Mouse (Mus musculus) midbrain, embryonic 10.5 days (tissue): ENCODE results near the gene Lmbr1. TPM values are rescaled to one million over a fixed set of nuclear protein-coding genes. Genes with fewer than 3 reads are reported as not detected.
A peak's percentile ranks its signal among the peaks of the same experiment; 100 is the strongest.
"Not testable (repeated sequence)": the region's sequence is repeated elsewhere in the genome, so short reads cannot be mapped to it uniquely, and the experiment has no call there.

Source experiments
- DNase-seq: peaks from one replicate; pipeline ENCODE4 v3.0.0-alpha.2; 2017; ENCODE audit warnings: low spot score
- H3K27ac ChIP-seq: fragments of 300-500 bp; sonication (generic); replicated peaks from 2 replicates; pipeline ENCODE4 v1.5.1; 2016; ENCODE audit warnings: mild to moderate bottlenecking
- H3K27me3 ChIP-seq: fragments of 300-500 bp; sonication (generic); 2 replicates; pipeline ENCODE4 v1.6.1; 2016; ENCODE audit warnings: low read depth, mild to moderate bottlenecking; ENCODE audit not compliant: poor library complexity, severe bottlenecking
- H3K36me3 ChIP-seq: fragments of 300-500 bp; sonication (generic); 2 replicates; pipeline ENCODE4 v1.6.1; 2016; ENCODE audit warnings: mild to moderate bottlenecking, moderate library complexity
- H3K4me1 ChIP-seq: fragments of 300-500 bp; sonication (generic); 2 replicates; pipeline ENCODE4 v1.6.1; 2016
- H3K4me3 ChIP-seq: fragments of 300-500 bp; sonication (generic); 2 replicates; pipeline ENCODE4 v1.5.1; 2016; ENCODE audit warnings: mild to moderate bottlenecking, moderate library complexity
- H3K9me3 ChIP-seq: fragments of 300-500 bp; sonication (generic); replicated peaks from 2 replicates; pipeline ENCODE4 v1.6.1; 2016; ENCODE audit warnings: mild to moderate bottlenecking
- WGBS: fragments of 180-500 bp; shearing (Covaris S2); methylation state at CpG from one replicate; pipeline ENCODE4 v1.1.7; 2016; 5-methylcytosine and 5-hydroxymethylcytosine counted together
- polyA plus RNA-seq: library from polyadenylated mRNA; unstranded; fragments of >200 nt; fragmentation: Nextera tagmentation; extraction: Ambion mirVana; gene quantifications from 2 replicates; pipeline ENCODE4 v1.2.1, GENCODE M21; 2016

Lmbr1 gene
- polyA plus RNA-seq = 9.8 and 12.2 TPM in 2 replicates

DNA sequence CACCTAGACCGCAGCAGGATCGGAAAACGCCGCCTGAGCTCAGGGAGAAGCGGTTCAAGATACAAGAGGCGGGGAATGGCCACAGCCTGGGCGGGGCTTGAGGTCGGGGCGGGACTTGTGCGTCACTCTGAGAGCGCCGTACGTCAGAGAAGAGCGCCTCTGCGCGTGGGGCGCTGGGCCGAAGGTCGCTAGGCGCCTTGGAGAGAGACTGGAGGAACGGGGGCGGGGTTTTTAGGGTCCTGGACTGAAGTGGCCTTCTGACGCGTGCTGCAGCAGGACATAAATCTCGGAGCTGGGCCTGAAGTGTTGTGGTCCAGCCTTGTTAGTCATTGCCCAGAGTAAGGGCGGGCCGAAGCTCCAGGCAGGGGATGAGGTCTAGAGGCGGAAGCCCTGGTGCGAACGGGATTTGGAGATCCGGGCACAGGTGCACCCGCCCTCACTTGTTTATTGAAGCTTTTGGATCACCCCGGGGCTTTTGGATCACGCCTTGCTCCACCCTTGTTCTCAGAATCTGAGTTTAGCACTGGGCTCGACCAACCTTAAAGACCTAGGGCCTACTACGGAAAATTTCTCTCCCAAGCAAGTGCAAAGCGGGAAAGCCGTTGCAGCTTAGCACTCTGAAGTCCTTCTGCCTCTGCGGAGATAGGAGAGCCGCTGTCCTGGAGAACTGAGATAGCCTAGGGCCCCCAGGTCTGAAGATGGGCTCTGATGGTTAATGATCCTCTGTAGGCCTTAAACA, at the start of gene Lmbr1:
Gene Lmbr1, minus strand, starts transcription at position 93 of the 739 bp plus-strand sequence.
- no peaks in the 10 kb centered on the region for H3K9me3 ChIP-seq
- under 1% methylated on average over 40 of the region's 40 CpGs for WGBS
- peak; percentile 94 for DNase-seq
- H3K27me3 ChIP-seq = peaks cover 9% of the 10 kb centered on the region
- peak within 1 kb of the TSS; percentile 89 for H3K27ac ChIP-seq
- H3K4me1 ChIP-seq = peaks cover 19% of the 10 kb centered on the region
- no peaks in the 10 kb centered on the region for H3K36me3 ChIP-seq
- peak within 1 kb of the TSS; percentile 91 for H3K4me3 ChIP-seq

DNA sequence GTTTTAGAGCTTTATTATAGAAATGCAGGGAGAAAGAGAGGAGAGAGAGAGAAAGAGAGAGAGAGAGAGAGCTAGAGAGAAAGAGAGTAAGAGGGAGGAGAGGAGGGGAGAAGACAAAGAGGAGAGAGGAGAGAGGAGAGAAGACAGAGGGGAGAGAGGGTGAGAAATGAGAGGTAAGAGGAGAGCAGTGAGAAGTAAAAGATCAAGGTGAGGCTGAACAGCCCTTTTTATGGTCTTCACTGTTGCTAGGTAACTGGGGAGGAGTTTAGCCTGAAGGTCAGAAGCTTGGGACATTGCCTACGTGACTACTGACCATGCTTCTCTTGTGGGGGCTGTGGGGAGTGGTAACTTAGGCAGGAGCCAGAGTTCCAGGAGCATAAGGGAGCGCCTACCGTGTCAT, 45.1 kb upstream of the Lmbr1 start:
- not testable (repeated sequence) for H3K36me3 ChIP-seq, H3K4me3 ChIP-seq, H3K27ac ChIP-seq, H3K9me3 ChIP-seq, DNase-seq, H3K27me3 ChIP-seq, H3K4me1 ChIP-seq
- 70% methylated on average over 3 of the region's 3 CpGs for WGBS

DNA sequence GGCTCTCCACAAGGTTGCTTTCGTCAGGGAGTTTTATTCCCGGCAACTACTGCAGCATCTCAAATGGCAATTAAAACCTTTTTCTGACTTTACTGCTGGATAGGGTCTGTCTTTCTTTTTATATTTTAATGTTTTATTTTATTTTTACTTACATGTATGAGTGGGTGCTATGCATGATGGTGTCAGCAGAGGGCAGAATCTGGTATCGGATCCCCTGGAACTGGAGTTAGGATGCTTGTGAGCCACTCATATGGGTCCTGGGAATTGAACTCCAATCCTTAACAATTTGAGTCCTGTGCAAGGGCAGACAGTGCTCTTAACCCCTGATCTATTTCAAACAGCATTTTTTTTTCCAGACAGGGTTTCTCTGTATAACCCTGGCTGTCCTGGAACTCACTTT, 34.9 kb upstream of the Lmbr1 start:
- Histone ChIP-seq H3K4me1 (no peaks in the 10 kb centered on the region), H3K4me3 (no peak overlapping the region), H3K27ac (no peak overlapping the region), H3K9me3 (no peaks in the 10 kb centered on the region; the same call in 1 of the 2 replicates), H3K36me3 (no peaks in the 10 kb centered on the region), H3K27me3 (no peaks in the 10 kb centered on the region)
- WGBS = 83% methylated on average over 3 of the region's 3 CpGs
- no peak for DNase-seq

DNA sequence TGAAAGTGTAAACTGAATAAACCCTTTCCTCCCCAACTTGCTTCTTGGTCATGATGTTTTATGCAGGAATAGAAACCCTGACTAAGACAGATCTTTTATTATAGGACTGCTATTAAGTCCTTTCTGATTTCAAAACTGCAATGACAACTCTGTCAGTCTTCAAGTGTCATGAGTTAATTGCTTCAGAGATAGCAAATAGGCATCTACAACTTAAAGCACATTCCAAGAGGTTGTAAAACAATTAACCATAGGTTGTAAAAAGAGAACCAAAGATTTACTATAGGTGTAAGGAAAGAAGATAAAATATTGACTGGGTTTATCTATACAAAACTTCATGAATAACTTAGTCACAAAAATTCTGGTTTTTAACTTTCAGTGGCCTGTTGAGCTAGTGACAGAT, 32.7 kb upstream of the Lmbr1 start:
- Histone ChIP-seq H3K27ac (no peak overlapping the region), H3K4me3 (no peak overlapping the region), H3K36me3 (no peaks in the 10 kb centered on the region), H3K27me3 (no peaks in the 10 kb centered on the region), H3K9me3 (no peaks in the 10 kb centered on the region), H3K4me1 (no peaks in the 10 kb centered on the region)
- no peak for DNase-seq

DNA sequence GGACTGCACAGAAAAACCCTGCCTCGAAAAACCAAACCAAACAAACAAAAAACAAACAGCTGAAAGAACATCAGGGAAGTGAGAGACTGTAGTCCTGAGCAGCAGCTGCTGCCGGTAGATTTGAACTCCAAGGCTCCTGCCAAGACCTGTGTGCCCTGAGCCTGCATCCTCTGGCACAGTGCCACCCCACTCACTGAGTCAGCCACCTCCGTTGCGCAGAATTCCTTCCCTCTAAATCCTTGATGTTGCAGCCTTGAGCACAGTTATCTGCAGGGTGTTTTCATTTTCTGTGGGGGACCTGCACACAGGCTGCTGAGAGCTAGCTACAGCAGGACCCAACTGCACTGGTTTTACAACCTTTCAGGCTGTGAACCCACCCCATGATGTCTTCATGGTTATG, 20.2 kb upstream of the Lmbr1 start:
- Histone ChIP-seq H3K27ac (no peak overlapping the region), H3K27me3 (no peaks in the 10 kb centered on the region), H3K36me3 (no peaks in the 10 kb centered on the region), H3K4me3 (no peak overlapping the region), H3K4me1 (no peaks in the 10 kb centered on the region), H3K9me3 (0 out of 2 replicates have a peak, but pooled peaks cover 4% of the 10 kb centered on the region)
- WGBS = 75% methylated on average over 4 of the region's 4 CpGs
- no peak for DNase-seq

DNA sequence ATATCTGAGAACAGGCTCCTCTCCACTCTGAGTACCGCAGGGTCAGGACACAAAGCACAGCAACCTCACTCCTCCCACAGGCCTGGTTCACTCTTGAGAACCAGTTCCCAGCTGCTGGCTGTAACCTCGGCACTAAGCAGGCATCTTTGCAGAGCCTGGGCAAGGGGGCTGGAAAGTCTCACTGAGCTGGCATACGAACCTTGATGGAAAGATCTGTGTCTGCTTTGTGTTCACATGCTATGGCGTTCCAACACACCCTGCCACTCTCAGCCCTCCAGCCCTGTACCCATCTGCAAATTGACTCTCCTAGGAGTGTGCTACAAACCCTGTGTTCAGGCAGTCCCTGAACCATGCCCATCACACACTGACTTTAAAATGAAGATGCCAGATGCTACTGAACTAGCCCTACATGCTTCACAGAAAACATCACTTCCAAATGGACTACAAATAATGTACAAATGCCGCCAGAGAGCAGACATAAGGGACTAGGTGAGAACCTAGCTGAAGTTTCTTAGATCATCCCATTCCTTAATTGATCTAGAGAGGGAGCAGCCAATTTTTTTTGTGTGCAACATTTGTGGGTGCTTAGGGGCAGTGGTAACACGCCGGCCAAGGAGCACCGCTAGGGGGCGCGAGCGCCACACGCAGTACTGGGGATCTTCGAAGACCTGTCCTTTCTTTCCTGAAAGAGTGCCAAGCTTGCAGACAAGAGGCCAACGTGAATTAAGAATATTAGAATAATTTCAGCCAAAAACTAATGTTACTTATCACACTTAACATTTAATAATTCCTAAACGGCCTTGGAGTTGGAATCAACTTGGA, 11.0 kb upstream of the Lmbr1 start:
- DNase-seq = peak; percentile 73
- no peaks in the 10 kb centered on the region for H3K4me1 ChIP-seq
- H3K27me3 ChIP-seq = peaks cover 11% of the 10 kb centered on the region; the same call in 1 of the 2 replicates
- no peak overlapping the region for H3K4me3 ChIP-seq
- no peak overlapping the region for H3K27ac ChIP-seq
- WGBS = 22% methylated on average over 15 of the region's 15 CpGs
- H3K36me3 ChIP-seq = no peaks in the 10 kb centered on the region
- H3K9me3 ChIP-seq = no peaks in the 10 kb centered on the region

DNA sequence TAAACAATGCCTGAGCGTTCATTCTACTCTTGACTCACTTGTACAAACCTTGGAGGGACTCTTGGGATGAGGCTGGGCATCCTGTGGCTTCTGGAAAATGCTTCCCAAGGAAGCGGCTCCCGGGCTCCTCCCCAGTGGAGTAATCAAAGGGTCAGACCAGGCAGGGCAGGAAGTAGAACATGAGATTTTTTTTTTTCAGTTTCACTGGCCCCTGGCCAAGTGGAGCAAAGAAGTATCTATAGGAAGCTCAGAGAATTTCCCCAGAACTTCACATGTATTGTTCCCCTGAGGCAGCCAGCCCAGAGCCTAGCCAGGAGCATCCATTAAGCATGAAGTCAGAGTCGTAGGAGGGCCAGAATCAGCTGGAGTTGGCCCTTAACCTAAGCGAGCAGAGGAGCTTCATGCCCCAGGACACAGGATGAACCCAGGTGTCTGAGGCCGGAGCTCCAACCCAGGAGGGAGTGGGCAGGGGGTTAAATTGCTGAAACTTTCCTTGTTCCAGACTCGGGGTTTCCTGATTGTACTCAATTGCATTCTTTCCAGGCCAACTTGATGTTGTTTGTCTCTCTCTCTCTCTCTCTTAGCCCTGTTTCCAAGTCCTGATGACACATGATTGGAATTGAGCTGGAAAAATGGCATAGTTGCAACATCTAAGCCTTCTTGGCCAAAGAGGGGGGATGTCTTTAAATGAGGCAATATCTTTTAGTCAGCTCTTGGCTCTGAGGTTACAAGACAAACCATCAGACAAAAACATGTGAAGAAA, 10.2 kb upstream of the Lmbr1 start:
- Histone ChIP-seq H3K4me1 (no peaks in the 10 kb centered on the region), H3K4me3 (no peak overlapping the region), H3K9me3 (no peaks in the 10 kb centered on the region), H3K27me3 (peaks cover 11% of the 10 kb centered on the region; the same call in 1 of the 2 replicates), H3K27ac (no peak overlapping the region), H3K36me3 (no peaks in the 10 kb centered on the region)
- no peak for DNase-seq
- 68% methylated on average over 7 of the region's 7 CpGs for WGBS

DNA sequence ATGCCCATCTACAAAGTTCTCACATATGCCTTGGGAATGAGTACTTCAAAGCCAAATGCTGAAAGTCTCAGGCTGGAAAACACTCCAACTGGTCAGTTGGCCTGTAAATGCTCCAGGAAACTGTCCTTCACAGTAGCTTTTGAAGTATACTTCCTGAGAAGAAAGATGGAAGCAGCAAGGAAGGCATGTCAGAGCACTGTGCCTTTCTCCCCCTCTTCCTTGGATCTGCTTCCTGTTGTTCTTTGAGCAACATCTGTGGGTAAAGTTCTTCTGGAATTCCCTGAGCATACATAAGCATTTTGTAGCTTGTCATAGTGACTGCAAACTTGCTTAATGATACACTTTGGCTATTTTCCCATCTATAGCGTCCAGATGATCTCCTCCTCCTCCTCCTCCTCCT, 9.4 kb upstream of the Lmbr1 start:
- Histone ChIP-seq H3K4me3 (no peak overlapping the region), H3K27ac (no peak overlapping the region), H3K27me3 (peaks cover 11% of the 10 kb centered on the region; the same call in 1 of the 2 replicates), H3K36me3 (no peaks in the 10 kb centered on the region), H3K4me1 (no peaks in the 10 kb centered on the region), H3K9me3 (no peaks in the 10 kb centered on the region)
- no peak for DNase-seq
- 79% methylated on average over 1 of the region's 1 CpGs for WGBS

DNA sequence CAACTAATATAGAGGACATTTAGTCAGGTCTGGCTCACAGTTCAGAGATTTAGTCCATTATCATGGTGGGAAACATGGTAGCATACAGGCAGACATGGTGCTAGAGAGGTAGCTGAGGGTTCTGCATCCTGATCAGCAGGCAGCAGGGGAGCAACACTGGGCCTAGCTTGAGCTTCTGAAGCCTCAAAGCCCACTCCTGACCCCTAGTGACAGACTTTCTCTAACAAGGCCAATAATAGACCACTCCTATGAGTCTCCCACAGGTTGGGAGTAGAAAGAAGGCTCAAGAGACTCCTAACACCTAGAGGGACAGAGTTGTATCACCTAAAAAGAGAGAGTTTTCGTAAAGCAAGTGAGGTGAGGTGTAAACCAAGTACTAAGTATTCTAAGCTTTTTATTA, 4.6 kb upstream of the Lmbr1 start:
- Histone ChIP-seq H3K27me3 (no peaks in the 10 kb centered on the region; the same call in 1 of the 2 replicates), H3K9me3 (no peaks in the 10 kb centered on the region), H3K27ac (no peak overlapping the region), H3K36me3 (no peaks in the 10 kb centered on the region), H3K4me3 (no peak overlapping the region), H3K4me1 (peaks cover 11% of the 10 kb centered on the region)
- DNase-seq = no peak
- WGBS = 71% methylated on average over 1 of the region's 1 CpGs

DNA sequence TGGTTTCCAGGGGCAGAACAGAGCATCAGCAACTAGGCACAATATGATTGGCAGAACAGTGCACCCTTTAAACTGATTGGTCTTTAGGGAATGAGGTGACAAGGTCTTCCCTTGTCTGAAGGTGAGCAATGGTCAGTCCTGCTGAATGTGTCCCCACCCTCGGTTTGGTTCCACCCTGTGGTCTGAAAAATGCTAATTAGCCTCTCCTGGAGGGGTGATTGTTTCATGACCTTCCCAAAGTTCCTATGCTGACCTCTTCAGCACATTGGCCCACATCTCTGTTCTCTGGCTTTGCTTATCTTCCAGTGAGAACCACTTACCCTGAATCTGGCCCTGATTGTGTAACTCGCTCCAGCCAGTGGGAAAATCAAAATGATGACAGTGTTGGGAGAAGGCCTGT, 1.9 kb upstream of the Lmbr1 start:
- Histone ChIP-seq H3K36me3 (no peaks in the 10 kb centered on the region), H3K4me1 (peaks cover 19% of the 10 kb centered on the region), H3K27me3 (peaks cover 9% of the 10 kb centered on the region), H3K9me3 (no peaks in the 10 kb centered on the region), H3K27ac (no peak overlapping the region), H3K4me3 (no peak overlapping the region)
- no peak for DNase-seq
- WGBS = 63% methylated on average over 2 of the region's 2 CpGs

DNA sequence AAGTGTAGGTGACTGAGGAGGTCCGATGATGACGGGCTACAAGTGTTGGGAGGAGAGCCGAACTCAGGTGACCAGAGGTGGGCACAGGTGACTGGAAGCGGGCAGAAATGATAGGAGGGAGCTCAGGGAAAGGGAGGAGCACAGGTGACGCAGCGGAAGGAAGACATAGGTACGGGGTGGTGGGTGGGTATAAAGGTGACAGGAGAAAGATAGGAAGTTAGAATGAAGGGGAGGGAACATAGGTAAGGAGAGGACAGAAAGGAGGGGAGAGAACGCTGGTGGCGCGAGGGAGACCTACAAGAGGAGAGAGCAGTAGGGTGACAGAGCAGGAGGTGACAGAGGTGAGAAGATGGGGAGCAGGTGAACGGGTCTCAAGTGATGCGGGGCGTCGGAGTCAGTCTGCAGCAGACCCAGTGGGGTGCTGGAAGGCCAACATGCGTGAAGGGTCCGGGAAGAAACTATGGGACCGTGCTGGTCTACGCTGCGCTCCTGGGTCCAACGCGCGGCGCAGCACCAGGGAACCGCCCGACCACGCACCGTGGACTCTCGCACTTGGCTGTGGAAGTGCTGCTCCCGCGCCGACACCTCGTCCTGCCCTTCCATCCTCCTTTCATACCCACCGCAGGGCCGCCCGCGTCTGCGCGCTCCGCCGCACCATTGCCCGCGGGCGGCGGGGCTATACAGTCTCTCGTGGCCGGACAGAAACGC, 446 bp downstream of the Lmbr1 start:
- 2% methylated on average over 46 of the region's 47 CpGs for WGBS
- Histone ChIP-seq H3K27me3 (peaks cover 9% of the 10 kb centered on the region), H3K9me3 (no peaks in the 10 kb centered on the region), H3K27ac (peak overlapping the region; percentile 89), H3K4me1 (peaks cover 19% of the 10 kb centered on the region), H3K4me3 (peak overlapping the region; percentile 91), H3K36me3 (no peaks in the 10 kb centered on the region)
- no peak for DNase-seq

DNA sequence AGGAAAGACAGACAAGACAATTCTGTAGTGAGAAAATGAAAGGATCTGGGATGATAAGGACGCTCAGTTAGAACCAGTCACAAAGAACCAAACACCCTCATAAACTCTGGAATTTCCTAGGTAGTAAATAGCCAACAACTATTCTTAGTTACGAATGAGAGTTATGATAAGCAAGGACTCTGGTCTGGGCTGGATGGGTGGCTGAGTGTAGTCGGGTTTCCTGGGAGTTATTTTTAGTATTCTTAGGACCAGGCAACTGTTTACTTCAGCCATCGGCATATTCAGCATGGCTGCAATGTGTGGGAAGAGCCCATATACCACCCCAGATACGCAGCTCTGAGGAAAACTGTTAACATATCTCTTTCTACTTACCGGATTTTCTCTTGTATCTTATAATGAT, 14.7 kb downstream of the Lmbr1 start:
- H3K9me3 ChIP-seq = no peaks in the 10 kb centered on the region
- no peak for DNase-seq
- no peak overlapping the region for H3K27ac ChIP-seq
- WGBS = 91% methylated on average over 6 of the region's 6 CpGs
- H3K4me1 ChIP-seq = no peaks in the 10 kb centered on the region
- H3K36me3 ChIP-seq = peaks cover 41% of the 10 kb centered on the region
- H3K27me3 ChIP-seq = no peaks in the 10 kb centered on the region
- no peak overlapping the region for H3K4me3 ChIP-seq
